Mouse (Mus musculus) heart, embryonic 11.5 days (tissue): ENCODE data around the gene Arhgap9. TPM values are rescaled to one million over a fixed set of nuclear protein-coding genes. Genes with fewer than 3 reads are reported as not detected.
A peak's percentile ranks its signal among the peaks of the same experiment; 100 is the strongest.

Experiments
- ATAC-seq: fragments of 200-750 bp; cut with Nextera tagmentation; replicated peaks from 2 replicates; pipeline ENCODE4 v1.8.0; 2017; ENCODE audit warnings: moderate library complexity; ENCODE audit not compliant: insufficient number of reproducible peaks, low FRiP score, low TSS enrichment
- H3K27ac ChIP-seq: fragments of 300-500 bp; sonication (generic); 2 replicates; pipeline ENCODE4 v1.5.1; 2014; ENCODE audit warnings: mild to moderate bottlenecking, low read depth, low read length
- H3K27me3 ChIP-seq: fragments of 300-500 bp; sonication (generic); 2 replicates; pipeline ENCODE4 v1.6.1; 2014; ENCODE audit warnings: mild to moderate bottlenecking, low read length, mixed read lengths; ENCODE audit not compliant: control insufficient read depth, insufficient read depth
- H3K36me3 ChIP-seq: fragments of 300-500 bp; sonication (generic); 2 replicates; pipeline ENCODE4 v1.6.1; 2014; ENCODE audit warnings: mild to moderate bottlenecking, low read length, moderate library complexity, mixed read lengths; ENCODE audit not compliant: control insufficient read depth, insufficient read depth
- H3K4me1 ChIP-seq: fragments of 300-500 bp; sonication (generic); 2 replicates; pipeline ENCODE4 v1.6.1; 2014; ENCODE audit warnings: low read length; ENCODE audit not compliant: control insufficient read depth, insufficient read depth
- H3K4me2 ChIP-seq: fragments of 300-500 bp; sonication (generic); 2 replicates; pipeline ENCODE4 v1.6.1; 2014; ENCODE audit warnings: mild to moderate bottlenecking, moderate library complexity
- H3K4me3 ChIP-seq: fragments of 300-500 bp; sonication (generic); 2 replicates; pipeline ENCODE4 v1.5.1; 2014; ENCODE audit warnings: low read depth, low read length
- H3K9ac ChIP-seq: fragments of 300-500 bp; sonication (generic); 2 replicates; pipeline ENCODE4 v1.6.1; 2014; ENCODE audit warnings: mild to moderate bottlenecking, low read depth, low read length, moderate library complexity
- H3K9me3 ChIP-seq: fragments of 300-500 bp; sonication (generic); replicated peaks from 2 replicates; pipeline ENCODE4 v1.6.1; 2016; ENCODE audit warnings: low read length; ENCODE audit not compliant: control insufficient read depth
- WGBS: fragments of 180-500 bp; shearing (Covaris S2); extraction: QIAGEN DNeasy Blood & Tissue Kit; methylation state at CpG from one replicate; pipeline ENCODE4 v1.1.7; 2014; ENCODE audit not compliant: insufficient replicate concordance; 5-methylcytosine and 5-hydroxymethylcytosine counted together
- polyA plus RNA-seq: library from polyadenylated mRNA; unstranded; fragments of >200 nt; fragmentation: Nextera tagmentation; extraction: Ambion mirVana; gene quantifications from 2 replicates; pipeline ENCODE4 v1.2.1, GENCODE M21; 2014

Gene Arhgap9
- polyA plus RNA-seq, 1 experiment from 2014 or later = 1.7 TPM

- peak overlapping the region; percentile 88 for H3K4me2 ChIP-seq
- no peaks in the 10 kb centered on the region for H3K36me3 ChIP-seq
- peaks cover 11% of the 10 kb centered on the region for H3K4me1 ChIP-seq
- H3K27me3 ChIP-seq = peaks cover 80% of the 10 kb centered on the region
- no peak overlapping the region for H3K27ac ChIP-seq
- peak overlapping the region; percentile 52 for H3K4me3 ChIP-seq
- no peak for ATAC-seq
- H3K9ac ChIP-seq = peak overlapping the region; percentile 50; the same call in 1 of the 2 replicates
- no peaks in the 10 kb centered on the region for H3K9me3 ChIP-seq
- 27% methylated on average over 14 of the region's 14 CpGs for WGBS
Measured at GRCm38 (mm10) chr10:127325454-127326016, 3.8 kb downstream of the Arhgap9 start.

GRCm38 (mm10) chr10:127326017-127326801 is 4.4 kb downstream of the Arhgap9 start:
- peak overlapping the region; percentile 52 for H3K4me3 ChIP-seq
- no peak overlapping the region for H3K27ac ChIP-seq
- peaks cover 11% of the 10 kb centered on the region for H3K4me1 ChIP-seq
- peaks cover 83% of the 10 kb centered on the region for H3K27me3 ChIP-seq
- no peaks in the 10 kb centered on the region for H3K36me3 ChIP-seq
- ATAC-seq = no peak
- WGBS = under 1% methylated on average over 54 of the region's 54 CpGs
- peak overlapping the region; percentile 88 for H3K4me2 ChIP-seq
- H3K9ac ChIP-seq = peak overlapping the region; percentile 50; the same call in 1 of the 2 replicates
- no peaks in the 10 kb centered on the region for H3K9me3 ChIP-seq

DNA sequence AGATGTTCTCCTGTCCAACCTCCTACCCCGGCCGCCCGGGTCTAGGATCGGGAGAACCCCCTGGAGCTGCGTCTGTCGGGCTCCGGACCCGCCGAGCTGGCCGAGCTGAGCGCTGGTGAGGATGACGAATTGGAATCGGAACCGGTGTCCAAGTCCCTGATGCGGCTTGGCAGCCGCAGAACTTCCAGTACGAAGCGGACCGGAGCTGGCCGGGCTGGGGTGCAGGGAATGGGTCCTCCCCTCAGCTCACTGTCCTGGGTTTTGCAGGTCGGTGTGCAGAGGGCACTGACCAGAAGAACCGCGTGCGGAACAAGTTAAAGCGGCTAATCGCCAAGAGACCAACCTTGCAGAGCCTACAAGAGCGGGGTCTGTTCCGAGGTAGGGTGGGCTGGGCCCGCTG is 5.1 kb downstream of the Arhgap9 start:
- Histone ChIP-seq H3K4me1 (peaks cover 11% of the 10 kb centered on the region), H3K9me3 (no peaks in the 10 kb centered on the region), H3K4me2 (peak overlapping the region; percentile 88), H3K9ac (peak overlapping the region; percentile 50; the same call in 1 of the 2 replicates), H3K27ac (no peak overlapping the region), H3K4me3 (peak overlapping the region; percentile 52), H3K36me3 (no peaks in the 10 kb centered on the region), H3K27me3 (peaks cover 85% of the 10 kb centered on the region)
- 4% methylated on average over 29 of the region's 29 CpGs for WGBS
- no peak for ATAC-seq

GRCm38 (mm10) chr10:127327461-127328145 is 5.8 kb downstream of the Arhgap9 start:
- H3K27me3 ChIP-seq = peaks cover 84% of the 10 kb centered on the region
- no peak overlapping the region for H3K27ac ChIP-seq
- H3K4me2 ChIP-seq = no peak overlapping the region; the same call in 1 of the 2 replicates
- H3K36me3 ChIP-seq = no peaks in the 10 kb centered on the region
- H3K4me1 ChIP-seq = peaks cover 11% of the 10 kb centered on the region
- H3K9ac ChIP-seq = no peak overlapping the region
- ATAC-seq = no peak
- no peaks in the 10 kb centered on the region for H3K9me3 ChIP-seq
- no peak overlapping the region for H3K4me3 ChIP-seq
- 42% methylated on average over 18 of the region's 18 CpGs for whole genome bisulfite sequencing

- no peaks in the 10 kb centered on the region for H3K9me3 ChIP-seq
- no peak overlapping the region for H3K27ac ChIP-seq
- no peaks in the 10 kb centered on the region for H3K36me3 ChIP-seq
- H3K4me2 ChIP-seq = no peak overlapping the region
- no peak overlapping the region for H3K9ac ChIP-seq
- H3K27me3 ChIP-seq = peaks cover 63% of the 10 kb centered on the region
- peaks cover 11% of the 10 kb centered on the region for H3K4me1 ChIP-seq
- H3K4me3 ChIP-seq = no peak overlapping the region
- no peak for ATAC-seq
- WGBS = 62% methylated on average over 7 of the region's 7 CpGs
Measured at GRCm38 (mm10) chr10:127330212-127330611, 8.4 kb downstream of the Arhgap9 start.

DNA sequence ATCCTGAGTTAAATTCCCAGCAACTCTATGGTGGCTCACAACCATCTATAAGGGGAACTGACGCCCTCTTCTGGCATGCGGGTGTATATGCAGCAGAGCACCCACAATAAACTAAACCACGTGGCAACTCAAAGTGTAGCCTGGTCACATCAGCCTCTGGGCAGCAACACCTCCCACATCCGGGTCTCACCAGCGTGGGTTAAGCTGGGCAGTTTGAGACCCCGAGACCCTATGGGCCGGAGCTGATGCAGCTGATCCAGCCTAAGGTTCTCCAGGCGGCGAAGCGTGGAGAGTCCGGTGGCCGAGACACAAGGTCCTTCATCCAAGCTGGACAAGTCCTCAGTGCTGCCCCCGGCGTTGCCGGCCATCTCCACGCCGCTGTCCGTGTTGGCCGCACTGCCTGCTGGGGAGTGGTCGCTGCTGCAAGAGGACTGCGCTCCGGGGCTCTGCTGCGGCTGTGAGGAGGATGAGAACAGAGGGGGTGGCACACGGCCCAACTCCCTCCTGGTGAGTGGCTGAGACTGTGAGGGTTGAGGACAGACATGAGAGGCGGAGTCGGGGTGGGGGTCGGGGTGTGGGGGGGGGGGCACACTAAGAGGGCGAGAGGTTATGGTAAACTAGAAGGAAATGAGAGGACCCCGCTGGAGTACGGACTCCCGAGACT is 10.6 kb downstream of the Arhgap9 start:
- Histone ChIP-seq H3K27ac (no peak overlapping the region), H3K4me1 (no peaks in the 10 kb centered on the region), H3K27me3 (peaks cover 41% of the 10 kb centered on the region), H3K36me3 (no peaks in the 10 kb centered on the region), H3K4me2 (peak overlapping the region; percentile 47), H3K9me3 (no peaks in the 10 kb centered on the region), H3K4me3 (peak overlapping the region; percentile 14; the same call in 1 of the 2 replicates), H3K9ac (no peak overlapping the region)
- WGBS = 35% methylated on average over 31 of the region's 31 CpGs
- no peak for ATAC-seq

- ATAC-seq = no peak
- no peaks in the 10 kb centered on the region for H3K9me3 ChIP-seq
- H3K4me2 ChIP-seq = no peak overlapping the region
- H3K4me3 ChIP-seq = no peak overlapping the region
- no peak overlapping the region for H3K9ac ChIP-seq
- H3K36me3 ChIP-seq = no peaks in the 10 kb centered on the region
- no peak overlapping the region for H3K27ac ChIP-seq
- WGBS = 62% methylated on average over 5 of the region's 5 CpGs
- H3K4me1 ChIP-seq = no peaks in the 10 kb centered on the region
- H3K27me3 ChIP-seq = peaks cover 34% of the 10 kb centered on the region
Measured at GRCm38 (mm10) chr10:127333152-127333551, 11.4 kb downstream of the Arhgap9 start.

DNA sequence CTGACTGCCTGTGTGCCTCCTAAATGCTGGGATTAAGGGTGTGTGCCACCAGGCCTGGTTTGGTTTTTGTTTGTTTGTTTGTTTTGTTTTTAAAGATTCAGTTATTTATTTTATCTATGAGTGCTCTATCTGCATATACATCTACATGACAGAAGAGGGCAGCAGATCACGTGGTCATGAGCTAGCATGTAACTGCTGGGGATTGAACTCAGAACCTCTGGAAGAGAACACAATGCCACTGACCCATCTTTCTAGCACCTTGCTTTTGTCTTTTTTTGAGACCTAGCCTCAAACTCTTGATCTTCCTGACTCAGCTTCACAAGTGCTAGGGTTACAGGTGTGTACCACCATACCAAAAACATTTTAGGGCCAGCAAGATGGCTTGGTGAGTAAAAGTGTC is 13.5 kb downstream of the Arhgap9 start:
- Histone ChIP-seq H3K4me3 (no peak overlapping the region), H3K4me1 (peaks cover 11% of the 10 kb centered on the region), H3K36me3 (no peaks in the 10 kb centered on the region), H3K27ac (no peak overlapping the region), H3K27me3 (peaks cover 24% of the 10 kb centered on the region), H3K9ac (no peak overlapping the region), H3K9me3 (no peaks in the 10 kb centered on the region), H3K4me2 (no peak overlapping the region)
- no peak for ATAC-seq
- WGBS = 65% methylated on average over 1 of the region's 1 CpGs
